In genomic region chr10:128584386-128584785, GRCm38 (mm10) we compare ENCODE assay signal across 7 mouse cellular contexts. TPM values are rescaled to one million over a fixed set of nuclear protein-coding genes. Genes with fewer than 3 reads are reported as not detected.
DNase-seq lines count a peak whose midpoint lies in the region; ATAC-seq and TF ChIP-seq lines count a peak whose summit lies in the region.

No protein-coding gene starts in this region.

- TF ChIP-seq CTCF in ES-Bruce4 (IDR thresholded peaks at IDR 0.05; ENCODE audit: low read depth, low read length): no peak

- DNase-seq in WW6 (ENCODE audit: low read depth, low spot score): peak; percentile 68
- DNase-seq in kidney, adult 8-10 months: peak; percentile 65 to 80
- peak; percentile 68 to 71 for DNase-seq in lung, postnatal 4 days
- no peak for DNase-seq in frontal cortex, postnatal 25 days (ENCODE audit: low spot score in 2 of 2)

- H3K27me3 ChIP-seq in ES-Bruce4 (ENCODE audit: control insufficient read depth, insufficient read depth, low read length, poor library complexity, severe bottlenecking): no peaks in the 10 kb centered on the region
- peaks cover 23% of the 10 kb centered on the region for H3K27me3 ChIP-seq in forebrain, embryonic 15.5 days

- H3K9me3 ChIP-seq in ES-Bruce4 (replicated peaks; ENCODE audit: control insufficient read depth, insufficient read depth, low read length, poor library complexity, severe bottlenecking): no peaks in the 10 kb centered on the region
- H3K9me3 ChIP-seq in forebrain, embryonic 15.5 days: no peaks in the 10 kb centered on the region

- H3K27ac ChIP-seq in ES-Bruce4 (ENCODE audit: insufficient read depth, low read length): peak overlapping the region; percentile 91
- H3K27ac ChIP-seq in forebrain, embryonic 15.5 days (replicated peaks): no peak overlapping the region

- TF ChIP-seq POLR2A in ES-Bruce4 (IDR thresholded peaks at IDR 0.05; ENCODE audit: insufficient read depth, low read length): peak; percentile 39

- H3K4me2 ChIP-seq in forebrain, embryonic 15.5 days (replicated peaks): no peak overlapping the region

- H3K36me3 ChIP-seq in ES-Bruce4 (ENCODE audit: control insufficient read depth, insufficient read depth, low read length, poor library complexity, severe bottlenecking): peaks cover 12% of the 10 kb centered on the region; the same call in 1 of the 2 replicates
- no peaks in the 10 kb centered on the region for H3K36me3 ChIP-seq in forebrain, embryonic 15.5 days

- peak overlapping the region; percentile 45 for H3K9ac ChIP-seq in ES-Bruce4 (ENCODE audit: low read depth, poor library complexity, severe bottlenecking)
- H3K9ac ChIP-seq in forebrain, embryonic 15.5 days (replicated peaks): no peak overlapping the region

- peak overlapping the region; percentile 27 for H3K4me3 ChIP-seq in ES-Bruce4 (ENCODE audit: low read depth, low read length)
- H3K4me3 ChIP-seq in forebrain, embryonic 15.5 days: no peak overlapping the region

- ATAC-seq in megakaryocyte progenitor cell, adult 5-6 weeks (replicated peaks; ENCODE audit: poor library complexity): no peak
- ATAC-seq in forebrain, embryonic 15.5 days (replicated peaks): no peak

- 10% methylated on average over 4 of the region's 4 CpGs for WGBS in forebrain, embryonic 15.5 days

- TF ChIP-seq EP300 in ES-Bruce4 (IDR thresholded peaks at IDR 0.05; ENCODE audit: insufficient read depth, low read depth, low read length): 0 out of 2 replicates have a peak, but pooled peaks have one; percentile 65

- H3K4me1 ChIP-seq in ES-Bruce4 (ENCODE audit: control insufficient read depth, insufficient read depth, low read length): peaks cover 6% of the 10 kb centered on the region
- peaks cover 4% of the 10 kb centered on the region for H3K4me1 ChIP-seq in forebrain, embryonic 15.5 days

RNA-seq across cellular contexts. Expression of gene Erbb3, which starts 5.1 kb away (rescaled TPM):
- polyA plus RNA-seq in ES-Bruce4 (2011; ENCODE audit: insufficient read depth, insufficient read length, low read depth, missing spikeins): 39.4 and 41.7 TPM in 2 replicates
- 2.1 and 2.9 TPM in 2 replicates for total RNA-seq in megakaryocyte progenitor cell, adult 5-6 weeks (2015)
- 1.7 and 2.1 TPM in 2 replicates for total RNA-seq in megakaryocyte progenitor cell, adult 5-6 weeks (2017)
- 0.42 TPM in 2 replicates for polyA plus RNA-seq in forebrain, embryonic 15.5 days (2015; fragmentation: Nextera tagmentation; extraction: Ambion mirVana)

RNA-seq across cellular contexts. Expression of gene Pa2g4, which starts 18.6 kb away (rescaled TPM):
- 366 and 396 TPM in 2 replicates for polyA plus RNA-seq in ES-Bruce4 (2011; ENCODE audit: insufficient read depth, insufficient read length, low read depth, missing spikeins)
- 504 and 526 TPM in 2 replicates for total RNA-seq in megakaryocyte progenitor cell, adult 5-6 weeks (2015)
- 351 and 437 TPM in 2 replicates for total RNA-seq in megakaryocyte progenitor cell, adult 5-6 weeks (2017)
- 146 and 149 TPM in 2 replicates for polyA plus RNA-seq in forebrain, embryonic 15.5 days (2015; fragmentation: Nextera tagmentation; extraction: Ambion mirVana)

RNA-seq across cellular contexts. Expression of gene Rpl41, which starts 35.3 kb away (rescaled TPM):
- 3,771 and 3,978 TPM in 2 replicates for polyA plus RNA-seq in ES-Bruce4 (2011; ENCODE audit: insufficient read depth, insufficient read length, low read depth, missing spikeins)
- 3,654 and 3,864 TPM in 2 replicates for total RNA-seq in megakaryocyte progenitor cell, adult 5-6 weeks (2015)
- total RNA-seq in megakaryocyte progenitor cell, adult 5-6 weeks (2017): 3,114 and 3,805 TPM in 2 replicates
- polyA plus RNA-seq in forebrain, embryonic 15.5 days (2015; fragmentation: Nextera tagmentation; extraction: Ambion mirVana): 2,336 and 2,513 TPM in 2 replicates

RNA-seq across cellular contexts. Expression of gene Zc3h10, which starts 36.8 kb away (rescaled TPM):
- polyA plus RNA-seq in ES-Bruce4 (2011; ENCODE audit: insufficient read depth, insufficient read length, low read depth, missing spikeins): 22.4 and 24.6 TPM in 2 replicates
- total RNA-seq in megakaryocyte progenitor cell, adult 5-6 weeks (2015): 5.9 and 6.7 TPM in 2 replicates
- total RNA-seq in megakaryocyte progenitor cell, adult 5-6 weeks (2017): 10.2 and 13.3 TPM in 2 replicates
- 22.8 and 24.5 TPM in 2 replicates for polyA plus RNA-seq in forebrain, embryonic 15.5 days (2015; fragmentation: Nextera tagmentation; extraction: Ambion mirVana)

RNA-seq across cellular contexts. Expression of gene Rps26, which starts 42.2 kb away (rescaled TPM):
- polyA plus RNA-seq in ES-Bruce4 (2011; ENCODE audit: insufficient read depth, insufficient read length, low read depth, missing spikeins): 1,832 and 1,959 TPM in 2 replicates
- total RNA-seq in megakaryocyte progenitor cell, adult 5-6 weeks (2015): 2,069 and 2,075 TPM in 2 replicates
- 838 and 883 TPM in 2 replicates for total RNA-seq in megakaryocyte progenitor cell, adult 5-6 weeks (2017)
- 441 and 472 TPM in 2 replicates for polyA plus RNA-seq in forebrain, embryonic 15.5 days (2015; fragmentation: Nextera tagmentation; extraction: Ambion mirVana)

Comparison
In these comparisons a context has a peak if more than half of its experiments do, and no peak if none do; other contexts are left out.
1. DNase-seq: peak in WW6 (single experiment), kidney, adult 8-10 months (2 of 2) and lung, postnatal 4 days (2 of 2); none in frontal cortex, postnatal 25 days (0 of 2).
2. RNA of gene Erbb3, which starts 5.1 kb away (polyA plus RNA-seq): 39.4 to 41.7 TPM in ES-Bruce4; 0.42 TPM in forebrain, embryonic 15.5 days; every median in the first group is over 10 times any median in the second.